Mouse (Mus musculus): Measurements from ENCODE around the gene Olfr788.

DNA sequence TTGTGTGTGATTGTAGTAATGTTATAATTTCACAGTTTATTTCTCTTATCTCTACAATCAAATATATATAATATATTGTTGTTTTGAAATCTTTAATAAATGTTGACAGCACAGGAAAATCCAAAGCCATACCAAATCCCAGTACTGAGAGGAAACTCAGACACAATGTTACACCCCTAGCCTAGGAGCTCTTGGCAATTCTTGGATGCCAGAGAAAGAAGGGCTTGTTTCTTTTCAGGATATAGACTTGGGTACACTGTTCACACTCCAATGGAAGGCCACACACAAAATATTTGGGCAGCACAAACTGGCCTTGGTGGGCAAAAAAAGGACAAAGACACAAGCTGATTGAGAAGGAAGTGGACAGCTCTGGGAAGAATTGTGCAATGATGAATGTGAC is 2.9 kb downstream of the Olfr788 start:
- TF ChIP-seq POLR2A (IDR thresholded peaks at IDR 0.05; ENCODE audit: insufficient read depth, low read depth, low read length): no peak
- TF ChIP-seq CTCF (IDR thresholded peaks at IDR 0.05; ENCODE audit: insufficient read depth, low read depth, low read length): no peak
